Mouse (Mus musculus) cerebellum, adult 2 months (tissue): Measurements from ENCODE around the gene Zfp512b. TPM values are rescaled to one million over a fixed set of nuclear protein-coding genes. Genes with fewer than 3 reads are reported as not detected.

Source experiments
- DNase-seq, 2 experiments: peaks; one replicate each; pipeline ENCODE4 v3.0.0; 2021
- H3K27ac ChIP-seq: fragments of 200-500 bp; 2 replicates; pipeline ENCODE4 v1.5.1; 2012; ENCODE audit warnings: low read length, control low read depth, inconsistent platforms; ENCODE audit not compliant: insufficient read depth
- H3K27me3 ChIP-seq: fragments of 200-500 bp; 2 replicates; pipeline ENCODE4 v1.6.1; 2012; ENCODE audit warnings: inconsistent platforms, mild to moderate bottlenecking, low read length, moderate library complexity; ENCODE audit not compliant: control insufficient read depth, insufficient read depth
- H3K4me1 ChIP-seq: fragments of 200-500 bp; 2 replicates; pipeline ENCODE4 v1.6.1; 2011; ENCODE audit warnings: low read length; ENCODE audit not compliant: control insufficient read depth, insufficient read depth
- H3K4me3 ChIP-seq: fragments of 200-500 bp; replicated peaks from 2 replicates; pipeline ENCODE3; 2011; ENCODE audit warnings: mild to moderate bottlenecking, low read depth, low read length, control low read depth; ENCODE audit not compliant: insufficient read depth
- CTCF ChIP-seq: fragments of 200-500 bp; IDR thresholded peaks from 2 replicates; pipeline ENCODE4 v1.5.1; 2011; ENCODE audit warnings: low read depth, mild to moderate bottlenecking, control low read depth, low read length, moderate library complexity, borderline replicate concordance; ENCODE audit not compliant: insufficient read depth
- POLR2A ChIP-seq: fragments of 200-500 bp; IDR thresholded peaks from 2 replicates; pipeline ENCODE4 v1.6.1; 2011; ENCODE audit warnings: low read length, control low read depth, borderline replicate concordance; ENCODE audit not compliant: insufficient read depth
- WGBS: fragments of 180-500 bp; shearing (Covaris S2); methylation state at CpG from one replicate; pipeline ENCODE4 v1.1.7; 2018; 5-methylcytosine and 5-hydroxymethylcytosine counted together
- polyA plus RNA-seq: library from polyadenylated mRNA; depleted of rRNA; stranded (reverse); fragments of >200 nt; gene quantifications from 2 replicates; pipeline ENCODE4 v1.2.3, GENCODE M21; 2012

Gene Zfp512b
- polyA plus RNA-seq, 1 experiment: 55.6 TPM

- Histone ChIP-seq H3K4me1 (peaks cover 13% of the 10 kb centered on the region), H3K27ac (peak overlapping the region; percentile 91), H3K4me3 (peak overlapping the region; percentile 90), H3K27me3 (no peaks in the 10 kb centered on the region)
- TF ChIP-seq CTCF (no peak), POLR2A (peak; percentile 84)
- peak; percentile 97 to 98 for DNase-seq
- WGBS: under 1% methylated on average over 57 of the region's 57 CpGs
Measured at GRCm38 (mm10) chr2:181600828-181601750, 8.5 kb upstream of the Zfp512b start.

GRCm38 (mm10) chr2:181600226-181600758 is 7.7 kb upstream of the Zfp512b start:
- Histone ChIP-seq H3K27me3 (no peaks in the 10 kb centered on the region), H3K4me3 (peak overlapping the region; percentile 90), H3K27ac (peak overlapping the region; percentile 91; the same call in 1 of the 2 replicates), H3K4me1 (peaks cover 13% of the 10 kb centered on the region)
- TF ChIP-seq POLR2A: no peak
- TF ChIP-seq CTCF: no peak
- DNase-seq: no peak
- 60% methylated on average over 6 of the region's 6 CpGs for WGBS

- DNase-seq: peak; percentile 84 to 85
- WGBS: under 1% methylated on average over 71 of the region's 71 CpGs
- TF ChIP-seq POLR2A (peak; percentile 78), CTCF (0 out of 2 replicates have a peak, but pooled peaks have one; percentile 1)
- Histone ChIP-seq H3K4me1 (peaks cover 13% of the 10 kb centered on the region), H3K4me3 (peak within 1 kb of the TSS; percentile 54), H3K27me3 (no peaks in the 10 kb centered on the region), H3K27ac (peak within 1 kb of the TSS; percentile 91)
Measured at GRCm38 (mm10) chr2:181598454-181599351, 6.1 kb upstream of the Zfp512b start, which contains the start of gene Samd10. Gene Samd10 (minus strand): TSS chr2:181599212.

GRCm38 (mm10) chr2:181597378-181598061 is 4.9 kb upstream of the Zfp512b start:
- DNase-seq: peak; percentile 35 to 39
- Histone ChIP-seq H3K4me3 (no peak overlapping the region), H3K4me1 (peaks cover 13% of the 10 kb centered on the region), H3K27me3 (no peaks in the 10 kb centered on the region), H3K27ac (no peak overlapping the region)
- TF ChIP-seq CTCF (no peak), POLR2A (no peak)
- 54% methylated on average over 7 of the region's 7 CpGs for WGBS

GRCm38 (mm10) chr2:181596221-181596960 is 3.8 kb upstream of the Zfp512b start:
- Histone ChIP-seq H3K27ac (no peak overlapping the region), H3K4me3 (no peak overlapping the region), H3K27me3 (no peaks in the 10 kb centered on the region), H3K4me1 (peaks cover 17% of the 10 kb centered on the region)
- 73% methylated on average over 6 of the region's 6 CpGs for WGBS
- no peak for TF ChIP-seq CTCF
- TF ChIP-seq POLR2A: no peak
- DNase-seq: peak in 1 of 2 experiments; percentile 25

GRCm38 (mm10) chr2:181594946-181595696 is 2.5 kb upstream of the Zfp512b start:
- WGBS: 22% methylated on average over 4 of the region's 4 CpGs
- DNase-seq: peak; percentile 65 to 78
- TF ChIP-seq POLR2A: no peak
- TF ChIP-seq CTCF: peak; percentile 81

More at GRCm38 (mm10) chr2:181594946-181595696, 2.5 kb upstream of the Zfp512b start:
- Histone ChIP-seq H3K4me3 (no peak overlapping the region), H3K27ac (no peak overlapping the region), H3K27me3 (no peaks in the 10 kb centered on the region), H3K4me1 (peaks cover 16% of the 10 kb centered on the region)
